Mouse (Mus musculus) kidney, embryonic 16.5 days (tissue): Measurements from ENCODE around the gene Rfng. TPM values are rescaled to one million over a fixed set of nuclear protein-coding genes. Genes with fewer than 3 reads are reported as not detected.
A peak's percentile ranks its signal among the peaks of the same experiment; 100 is the strongest.

Experiments
- ATAC-seq: fragments of 200-750 bp; cut with Nextera tagmentation; 2 replicates; pipeline ENCODE4 v1.8.0; 2017; ENCODE audit warnings: moderate TSS enrichment; ENCODE audit not compliant: low FRiP score, low TSS enrichment
- H3K27ac ChIP-seq: fragments of 300-500 bp; sonication (generic); 2 replicates; pipeline ENCODE4 v1.5.1; 2014; ENCODE audit warnings: low read length
- H3K27me3 ChIP-seq: fragments of 300-500 bp; sonication (generic); 2 replicates; pipeline ENCODE4 v1.6.1; 2014; ENCODE audit warnings: low read length, control low read depth, mixed read lengths; ENCODE audit not compliant: insufficient read depth
- H3K36me3 ChIP-seq: fragments of 300-500 bp; sonication (generic); 2 replicates; pipeline ENCODE4 v1.6.1; 2014; ENCODE audit warnings: low read length, control low read depth, mixed read lengths; ENCODE audit not compliant: insufficient read depth
- H3K4me1 ChIP-seq: fragments of 300-500 bp; sonication (generic); 2 replicates; pipeline ENCODE4 v1.6.1; 2014; ENCODE audit warnings: low read length, control low read depth, mixed read lengths; ENCODE audit not compliant: insufficient read depth
- H3K4me2 ChIP-seq: fragments of 300-500 bp; sonication (generic); replicated peaks from 2 replicates; pipeline ENCODE4 v1.6.1; 2014; ENCODE audit warnings: low read depth, low read length
- H3K4me3 ChIP-seq: fragments of 300-500 bp; sonication (generic); 2 replicates; pipeline ENCODE4 v1.5.1; 2014; ENCODE audit warnings: mild to moderate bottlenecking, low read length
- H3K9ac ChIP-seq: fragments of 300-500 bp; sonication (generic); replicated peaks from 2 replicates; pipeline ENCODE4 v1.6.1; 2014; ENCODE audit warnings: low read length
- H3K9me3 ChIP-seq: fragments of 300-500 bp; sonication (generic); 2 replicates; pipeline ENCODE4 v1.6.1; 2016; ENCODE audit warnings: low read length, control low read depth
- WGBS: fragments of 180-500 bp; shearing (Covaris S2); extraction: QIAGEN DNeasy Blood & Tissue Kit; methylation state at CpG from one replicate; pipeline ENCODE4 v1.1.7; 2014; 5-methylcytosine and 5-hydroxymethylcytosine counted together
- polyA plus RNA-seq: library from polyadenylated mRNA; unstranded; fragments of >200 nt; fragmentation: Nextera tagmentation; extraction: Ambion mirVana; gene quantifications from 2 replicates; pipeline ENCODE4 v1.2.1, GENCODE M21; 2015

The Rfng gene
- polyA plus RNA-seq, 1 experiment from 2014 or later = 44.0 TPM

GRCm38 (mm10) chr11:120824787-120825288 is 40.8 kb upstream of the Rfng start:
- H3K4me2 ChIP-seq = peak overlapping the region; percentile 74

DNA sequence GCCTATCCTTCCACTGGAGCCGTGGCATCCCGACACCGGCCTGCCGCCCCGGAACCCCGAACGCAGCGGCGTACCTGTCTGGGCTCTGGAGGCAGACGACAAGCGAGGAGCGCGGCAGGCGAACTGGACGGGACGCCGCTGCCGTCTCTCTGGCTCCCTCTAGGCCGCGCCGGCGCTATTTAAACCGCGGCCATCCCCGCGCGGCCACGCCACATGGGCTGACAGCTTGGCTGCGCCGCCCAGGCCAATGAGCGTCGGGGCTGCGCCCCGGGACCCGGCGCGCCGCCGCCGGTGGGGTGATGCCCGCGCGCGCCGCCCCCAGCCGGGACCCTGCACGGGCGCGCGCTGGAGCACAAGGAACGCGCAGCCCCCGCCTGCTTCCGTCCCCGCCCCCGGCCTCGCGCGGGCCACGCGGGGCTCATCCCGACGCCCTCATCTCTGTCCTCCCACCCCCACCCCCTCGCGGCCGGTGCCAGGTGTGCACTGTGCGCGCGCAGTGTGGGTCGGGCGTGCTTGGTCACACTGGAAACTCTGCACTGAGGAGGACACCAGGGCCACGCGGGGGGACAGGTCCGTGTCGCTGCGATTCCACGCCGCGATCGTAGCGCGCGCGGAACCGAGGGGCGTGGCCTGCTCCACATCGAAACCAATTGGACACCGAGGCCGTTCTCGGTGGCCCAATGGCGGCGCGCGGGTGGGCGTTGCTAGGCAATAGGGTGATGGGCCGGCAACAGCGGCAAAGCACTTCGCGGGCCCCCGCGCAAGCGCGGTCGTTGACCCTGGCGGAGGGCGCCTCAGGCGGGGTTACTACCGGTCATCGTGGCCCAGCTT is 40.2 kb upstream of the Rfng start, which contains the start of gene Fasn:
TSS of gene Fasn (minus strand) at position 592 of the 831 bp plus-strand sequence.
- peak within 1 kb of the TSS; percentile 98 for H3K27ac ChIP-seq
- H3K4me1 ChIP-seq = peaks cover 31% of the 10 kb centered on the region
- H3K9me3 ChIP-seq = no peaks in the 10 kb centered on the region
- WGBS = under 1% methylated on average over 81 of the region's 109 CpGs
- peak within 1 kb of the TSS; percentile 93 for H3K9ac ChIP-seq
- H3K36me3 ChIP-seq = peaks cover 30% of the 10 kb centered on the region
- peak within 1 kb of the TSS; percentile 80 for H3K4me3 ChIP-seq
- no peaks in the 10 kb centered on the region for H3K27me3 ChIP-seq
- H3K4me2 ChIP-seq = peak within 1 kb of the TSS; percentile 74
- ATAC-seq = peak; percentile 92

More at GRCm38 (mm10) chr11:120824787-120825288, 40.8 kb upstream of the Rfng start:
- peak; percentile 9 for ATAC-seq
- Histone ChIP-seq H3K4me3 (peak overlapping the region; percentile 80), H3K36me3 (peaks cover 24% of the 10 kb centered on the region), H3K27ac (peak overlapping the region; percentile 98), H3K27me3 (no peaks in the 10 kb centered on the region), H3K9me3 (no peaks in the 10 kb centered on the region), H3K4me1 (peaks cover 31% of the 10 kb centered on the region), H3K9ac (peak overlapping the region; percentile 93)
- WGBS = under 1% methylated on average over 21 of the region's 21 CpGs

GRCm38 (mm10) chr11:120823551-120823947 is 39.5 kb upstream of the Rfng start:
- Histone ChIP-seq H3K4me1 (peaks cover 31% of the 10 kb centered on the region), H3K4me2 (peak overlapping the region; percentile 74), H3K27ac (peak overlapping the region; percentile 98), H3K36me3 (peaks cover 37% of the 10 kb centered on the region), H3K9me3 (no peaks in the 10 kb centered on the region), H3K4me3 (peak overlapping the region; percentile 80), H3K27me3 (no peaks in the 10 kb centered on the region), H3K9ac (peak overlapping the region; percentile 93)
- WGBS = under 1% methylated on average over 40 of the region's 40 CpGs
- peak; percentile 33 for ATAC-seq

- H3K36me3 ChIP-seq = peaks cover 42% of the 10 kb centered on the region
- no peaks in the 10 kb centered on the region for H3K27me3 ChIP-seq
- H3K4me3 ChIP-seq = peak overlapping the region; percentile 80
- H3K4me1 ChIP-seq = peaks cover 31% of the 10 kb centered on the region
- H3K27ac ChIP-seq = peak overlapping the region; percentile 98
- WGBS = under 1% methylated on average over 14 of the region's 14 CpGs
- ATAC-seq = no peak
- H3K9ac ChIP-seq = peak overlapping the region; percentile 93
- H3K9me3 ChIP-seq = no peaks in the 10 kb centered on the region
- H3K4me2 ChIP-seq = peak overlapping the region; percentile 74
Observed at GRCm38 (mm10) chr11:120822831-120823550, 39.0 kb upstream of the Rfng start.

DNA sequence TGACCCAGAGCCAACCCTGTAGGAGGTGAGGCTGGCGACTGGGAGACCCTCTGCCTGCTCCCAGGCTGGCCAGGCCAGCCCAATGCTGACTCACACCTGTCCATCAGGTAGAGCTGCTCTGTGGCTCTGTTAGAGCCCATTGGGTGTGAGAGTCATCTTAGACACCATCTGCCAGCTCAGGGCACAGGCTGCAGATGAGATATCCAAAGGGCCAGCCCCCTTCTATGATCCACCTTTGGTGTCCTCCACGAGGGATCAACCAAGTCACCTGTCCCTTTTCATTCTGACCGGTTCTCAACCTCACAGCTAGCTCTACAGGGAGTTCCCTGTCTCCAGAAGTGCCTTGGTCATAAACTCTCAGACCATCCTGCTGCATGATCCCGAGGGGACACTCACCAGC is 38.3 kb upstream of the Rfng start:
- no peak for ATAC-seq
- peak overlapping the region; percentile 93 for H3K9ac ChIP-seq
- H3K27ac ChIP-seq = no peak overlapping the region
- 44% methylated on average over 4 of the region's 4 CpGs for WGBS
- H3K27me3 ChIP-seq = no peaks in the 10 kb centered on the region
- H3K36me3 ChIP-seq = peaks cover 49% of the 10 kb centered on the region
- peaks cover 31% of the 10 kb centered on the region for H3K4me1 ChIP-seq
- no peaks in the 10 kb centered on the region for H3K9me3 ChIP-seq
- peak overlapping the region; percentile 80 for H3K4me3 ChIP-seq
- H3K4me2 ChIP-seq = peak overlapping the region; percentile 74

GRCm38 (mm10) chr11:120821076-120821922 is 37.3 kb upstream of the Rfng start:
- Histone ChIP-seq H3K9me3 (no peaks in the 10 kb centered on the region), H3K27me3 (no peaks in the 10 kb centered on the region), H3K36me3 (peaks cover 57% of the 10 kb centered on the region), H3K4me2 (0 out of 2 replicates have a peak overlapping the region, but pooled peaks have one; percentile 74), H3K4me3 (no peak overlapping the region), H3K27ac (no peak overlapping the region), H3K9ac (0 out of 2 replicates have a peak overlapping the region, but pooled peaks have one; percentile 93), H3K4me1 (peaks cover 31% of the 10 kb centered on the region)
- ATAC-seq = no peak
- WGBS = 83% methylated on average over 14 of the region's 14 CpGs

DNA sequence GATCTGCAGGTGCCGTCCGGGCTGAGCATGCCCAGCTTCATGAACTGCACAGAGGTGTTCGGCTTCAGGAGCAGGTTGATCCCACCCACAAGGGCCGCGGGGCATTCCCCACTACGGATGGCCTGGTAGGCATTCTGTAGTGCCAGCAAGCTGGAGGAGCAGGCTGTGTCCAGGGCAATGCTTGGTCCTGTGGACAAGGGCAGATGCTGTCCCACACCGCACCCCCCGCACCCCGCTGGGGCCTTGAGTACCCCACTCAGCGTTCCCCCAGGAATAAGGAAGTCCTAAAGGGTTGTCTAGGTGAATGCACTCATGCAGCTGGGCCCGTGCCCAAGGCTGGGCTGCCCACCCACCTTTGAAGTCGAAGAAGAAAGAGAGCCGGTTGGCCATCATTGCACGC is 36.5 kb upstream of the Rfng start:
- no peak overlapping the region for H3K27ac ChIP-seq
- H3K27me3 ChIP-seq = no peaks in the 10 kb centered on the region
- ATAC-seq = no peak
- no peak overlapping the region for H3K4me3 ChIP-seq
- no peak overlapping the region for H3K4me2 ChIP-seq
- peaks cover 29% of the 10 kb centered on the region for H3K4me1 ChIP-seq
- H3K9me3 ChIP-seq = no peaks in the 10 kb centered on the region
- WGBS = 91% methylated on average over 14 of the region's 14 CpGs
- H3K9ac ChIP-seq = no peak overlapping the region
- peaks cover 63% of the 10 kb centered on the region for H3K36me3 ChIP-seq

GRCm38 (mm10) chr11:120819556-120819955 is 35.5 kb upstream of the Rfng start:
- 96% methylated on average over 6 of the region's 6 CpGs for WGBS

DNA sequence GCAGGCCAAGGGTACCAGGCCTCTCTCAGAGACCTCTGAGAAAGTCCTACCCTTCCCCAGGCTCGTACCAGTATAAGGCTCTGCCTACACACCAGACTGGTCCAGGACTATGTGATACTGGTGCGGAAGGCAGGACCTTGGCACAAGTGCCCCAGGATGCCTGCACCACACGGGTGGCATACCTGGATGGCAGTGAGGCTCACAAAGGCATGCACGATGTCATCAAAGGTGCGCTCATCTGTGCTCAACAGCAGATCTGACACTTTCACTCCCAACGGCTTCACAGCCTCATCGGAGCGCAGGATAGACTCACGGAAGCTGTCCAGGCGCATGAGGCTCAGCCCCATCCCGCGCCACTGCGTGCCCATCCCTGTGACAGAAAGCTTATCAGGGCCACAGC is 34.2 kb upstream of the Rfng start:
- no peaks in the 10 kb centered on the region for H3K9me3 ChIP-seq
- H3K9ac ChIP-seq = no peak overlapping the region
- H3K27me3 ChIP-seq = no peaks in the 10 kb centered on the region
- ATAC-seq = no peak
- H3K4me1 ChIP-seq = peaks cover 21% of the 10 kb centered on the region
- no peak overlapping the region for H3K4me3 ChIP-seq
- no peak overlapping the region for H3K27ac ChIP-seq
- 96% methylated on average over 13 of the region's 13 CpGs for WGBS
- peaks cover 86% of the 10 kb centered on the region for H3K36me3 ChIP-seq
- no peak overlapping the region for H3K4me2 ChIP-seq

More at GRCm38 (mm10) chr11:120819556-120819955, 35.5 kb upstream of the Rfng start:
- no peaks in the 10 kb centered on the region for H3K9me3 ChIP-seq
- H3K9ac ChIP-seq = no peak overlapping the region
- H3K4me3 ChIP-seq = no peak overlapping the region
- no peak for ATAC-seq
- H3K27ac ChIP-seq = no peak overlapping the region
- H3K36me3 ChIP-seq = peaks cover 73% of the 10 kb centered on the region
- no peak overlapping the region for H3K4me2 ChIP-seq
- peaks cover 21% of the 10 kb centered on the region for H3K4me1 ChIP-seq
- H3K27me3 ChIP-seq = no peaks in the 10 kb centered on the region
